Mouse (Mus musculus) limb, embryonic 14.5 days (tissue): Measurements from ENCODE around the gene Olfr325. TPM values are rescaled to one million over a fixed set of nuclear protein-coding genes. Genes with fewer than 3 reads are reported as not detected.

Experiments used
- ATAC-seq: fragments of 200-750 bp; cut with Nextera tagmentation; 2 replicates; pipeline ENCODE4 v1.8.0; 2017; ENCODE audit warnings: low read depth, moderate number of reproducible peaks, moderate TSS enrichment; ENCODE audit not compliant: low FRiP score
- DNase-seq: peaks from one replicate; pipeline ENCODE4 v3.0.0-alpha.2; 2015; ENCODE audit warnings: low spot score
- H3K27ac ChIP-seq: fragments of 300-500 bp; sonication (generic); replicated peaks from 2 replicates; pipeline ENCODE4 v1.5.1; 2014; ENCODE audit warnings: low read depth, mild to moderate bottlenecking, low read length, moderate library complexity, mixed read lengths
- H3K27me3 ChIP-seq: fragments of 300-500 bp; sonication (generic); 2 replicates; pipeline ENCODE4 v1.6.1; 2014; ENCODE audit warnings: low read length, mixed read lengths; ENCODE audit not compliant: control insufficient read depth, insufficient read depth
- H3K36me3 ChIP-seq: fragments of 300-500 bp; sonication (generic); 2 replicates; pipeline ENCODE4 v1.6.1; 2014; ENCODE audit warnings: mild to moderate bottlenecking, low read length, moderate library complexity, mixed read lengths; ENCODE audit not compliant: control insufficient read depth, insufficient read depth
- H3K4me1 ChIP-seq: fragments of 300-500 bp; sonication (generic); 2 replicates; pipeline ENCODE4 v1.6.1; 2014; ENCODE audit warnings: antibody characterized with exemption, low read length, mixed read lengths; ENCODE audit not compliant: control insufficient read depth, insufficient read depth
- H3K4me2 ChIP-seq: fragments of 300-500 bp; sonication (generic); replicated peaks from 2 replicates; pipeline ENCODE4 v1.6.1; 2014; ENCODE audit warnings: low read depth, mild to moderate bottlenecking, low read length, moderate library complexity; ENCODE audit not compliant: severe bottlenecking
- H3K4me3 ChIP-seq: fragments of 300-500 bp; sonication (generic); replicated peaks from 2 replicates; pipeline ENCODE4 v1.5.1; 2014; ENCODE audit warnings: low read length
- H3K9ac ChIP-seq: fragments of 300-500 bp; sonication (generic); 2 replicates; pipeline ENCODE4 v1.6.1; 2014; ENCODE audit warnings: mild to moderate bottlenecking, low read depth, low read length, moderate library complexity; ENCODE audit not compliant: severe bottlenecking
- H3K9me3 ChIP-seq: fragments of 300-500 bp; sonication (generic); 2 replicates; pipeline ENCODE4 v1.6.1; 2016; ENCODE audit warnings: low read length; ENCODE audit not compliant: control insufficient read depth
- POLR2A ChIP-seq: fragments of 200-500 bp; IDR thresholded peaks from 2 replicates; pipeline ENCODE4 v1.8.0; 2012; ENCODE audit warnings: inconsistent platforms, mild to moderate bottlenecking, moderate library complexity, borderline replicate concordance; ENCODE audit not compliant: insufficient read depth, insufficient read length; ENCODE audit errors: extremely low read depth
- WGBS: fragments of 180-500 bp; shearing (Covaris S2); extraction: QIAGEN DNeasy Blood & Tissue Kit; methylation state at CpG from one replicate; pipeline ENCODE4 v1.1.7; 2014; 5-methylcytosine and 5-hydroxymethylcytosine counted together
- polyA plus RNA-seq, 2 experiments: library from polyadenylated mRNA; depleted of rRNA in 1 of 2; stranded (reverse) in 1 of 2; unstranded in 1 of 2; fragments of >200 nt; fragmentation: Nextera tagmentation in 1 of 2; extraction: Ambion mirVana in 1 of 2; gene quantifications; 2 replicates each; pipeline versions ENCODE4 v1.2.1 to v1.2.3; 2012 to 2014

The Olfr325 gene
- polyA plus RNA-seq, 2 experiments, result not detected

DNA sequence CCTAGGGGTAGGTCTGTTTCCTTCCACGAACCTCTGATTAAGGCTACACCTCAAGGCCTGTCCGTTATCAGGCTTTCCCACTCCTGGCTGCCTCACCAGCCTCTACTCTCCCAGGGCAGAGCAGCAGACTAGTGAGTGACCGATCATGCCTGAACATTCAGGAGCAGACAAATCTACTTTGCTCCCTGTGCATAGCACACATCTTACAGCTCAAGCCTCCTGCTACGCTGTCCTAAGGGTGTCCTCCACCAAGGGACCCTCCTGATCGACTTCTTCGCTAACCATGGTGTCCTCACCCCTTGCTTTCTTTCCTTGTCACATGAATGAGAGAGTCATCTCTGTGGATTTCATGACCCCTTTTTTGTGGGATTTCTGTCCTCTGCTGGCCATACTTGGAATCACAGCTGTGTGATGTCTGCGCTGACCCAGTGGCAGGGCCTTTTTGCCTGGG is 10.4 kb downstream of the Olfr325 start:
- WGBS, result 70% methylated on average over 7 of the region's 7 CpGs

GRCm38 (mm10) chr11:58588620-58589250 is 11.2 kb downstream of the Olfr325 start:
- DNase-seq (no peak), ATAC-seq (no peak)
- no peak overlapping the region for H3K9ac ChIP-seq
- H3K4me1 ChIP-seq, result no peaks in the 10 kb centered on the region
- TF ChIP-seq POLR2A, result no peak
- H3K27me3 ChIP-seq, result no peaks in the 10 kb centered on the region
- no peak overlapping the region for H3K4me2 ChIP-seq
- no peaks in the 10 kb centered on the region for H3K9me3 ChIP-seq
- 49% methylated on average over 3 of the region's 3 CpGs for WGBS
- no peak overlapping the region for H3K4me3 ChIP-seq
- no peaks in the 10 kb centered on the region for H3K36me3 ChIP-seq
- H3K27ac ChIP-seq, result no peak overlapping the region

More for the DNA sequence above, 10.4 kb downstream of the Olfr325 start:
- Histone ChIP-seq H3K9ac (no peak overlapping the region), H3K4me3 (no peak overlapping the region), H3K4me1 (no peaks in the 10 kb centered on the region), H3K36me3 (no peaks in the 10 kb centered on the region), H3K27me3 (no peaks in the 10 kb centered on the region), H3K27ac (no peak overlapping the region), H3K4me2 (no peak overlapping the region), H3K9me3 (no peaks in the 10 kb centered on the region)
- no peak for DNase-seq
- ATAC-seq, result no peak
- no peak for TF ChIP-seq POLR2A

GRCm38 (mm10) chr11:58594814-58595213 is 17.3 kb downstream of the Olfr325 start, which contains the start of gene Olfr324:
Olfr324 (plus strand) TSS chr11:58595114.
- no peak for TF ChIP-seq POLR2A
- WGBS, result 78% methylated on average over 6 of the region's 6 CpGs

GRCm38 (mm10) chr11:58597837-58598236 is 20.3 kb downstream of the Olfr325 start:
- no peaks in the 10 kb centered on the region for H3K27me3 ChIP-seq
- DNase-seq (no peak), ATAC-seq (no peak)
- no peak overlapping the region for H3K4me2 ChIP-seq
- WGBS, result 87% methylated on average over 13 of the region's 13 CpGs
- no peaks in the 10 kb centered on the region for H3K9me3 ChIP-seq
- H3K27ac ChIP-seq, result no peak overlapping the region
- no peaks in the 10 kb centered on the region for H3K4me1 ChIP-seq
- no peak overlapping the region for H3K4me3 ChIP-seq
- H3K36me3 ChIP-seq, result no peaks in the 10 kb centered on the region
- no peak for TF ChIP-seq POLR2A
- no peak overlapping the region for H3K9ac ChIP-seq

More at GRCm38 (mm10) chr11:58594814-58595213, 17.3 kb downstream of the Olfr325 start, which contains the start of gene Olfr324:
- DNase-seq (no peak), ATAC-seq (no peak)
- H3K27ac ChIP-seq, result no peak within 1 kb of the TSS
- H3K36me3 ChIP-seq, result no peaks in the 10 kb centered on the region
- H3K4me2 ChIP-seq, result no peak within 1 kb of the TSS
- H3K27me3 ChIP-seq, result no peaks in the 10 kb centered on the region
- H3K9ac ChIP-seq, result no peak within 1 kb of the TSS
- H3K4me3 ChIP-seq, result no peak within 1 kb of the TSS
- H3K4me1 ChIP-seq, result no peaks in the 10 kb centered on the region
- no peaks in the 10 kb centered on the region for H3K9me3 ChIP-seq

- no peaks in the 10 kb centered on the region for H3K36me3 ChIP-seq
- no peak overlapping the region for H3K9ac ChIP-seq
- H3K4me1 ChIP-seq, result no peaks in the 10 kb centered on the region
- H3K27me3 ChIP-seq, result no peaks in the 10 kb centered on the region
- no peak for DNase-seq
- H3K9me3 ChIP-seq, result no peaks in the 10 kb centered on the region
- no peak for TF ChIP-seq POLR2A
- ATAC-seq, result no peak
- no peak overlapping the region for H3K4me2 ChIP-seq
- H3K4me3 ChIP-seq, result no peak overlapping the region
- H3K27ac ChIP-seq, result no peak overlapping the region
Measured at GRCm38 (mm10) chr11:58602062-58602461, 24.5 kb downstream of the Olfr325 start.
